Mouse (Mus musculus) adrenal gland, adult 18-20 months (tissue): ENCODE data around the gene Eef2. TPM values are rescaled to one million over a fixed set of nuclear protein-coding genes. Genes with fewer than 3 reads are reported as not detected.

Experiments used
- total RNA-seq, 2 experiments: library from RNA; stranded (reverse); gene quantifications; 1 replicate in 1 of 2; 2 replicates in 1 of 2; pipeline ENCODE4 v1.2.3; 2021

Eef2 gene
- total RNA-seq, 2 experiments from 2014 or later, result 1,443 to 1,598 TPM

Other genes with a start within 250 kb of the Eef2 start
- 10 to 100 TPM; 34.1 to 75.0 TPM for gene Gadd45b, start 246.6 kb upstream of the Eef2 start, total RNA-seq
- gene Gng7, start 161.7 kb upstream of the Eef2 start, total RNA-seq, result 10 to 100 TPM in 1 of 2 experiments, 1 to 10 TPM in 1; 7.0 to 11.1 TPM
- gene Diras1, start 151.0 kb upstream of the Eef2 start, total RNA-seq, result 1 to 10 TPM; 1.7 to 1.8 TPM
- 10 to 100 TPM; 25.6 to 44.1 TPM for gene Slc39a3, start 139.2 kb upstream of the Eef2 start, total RNA-seq
- 100 to 1,000 TPM; 220 to 229 TPM for gene Sgta, start 116.5 kb upstream of the Eef2 start, total RNA-seq
- 10 to 100 TPM; 34.0 to 64.4 TPM for gene Thop1, start 106.6 kb upstream of the Eef2 start, total RNA-seq
- gene Creb3l3, start 77.8 kb upstream of the Eef2 start, total RNA-seq, result 1 to 10 TPM in 1 of 2 experiments, under 1 TPM in 1; 0.93 to 1.3 TPM
- gene Map2k2, start 70.7 kb upstream of the Eef2 start, total RNA-seq, result 100 to 1,000 TPM; 165 to 179 TPM
- gene Zbtb7a, start 41.4 kb upstream of the Eef2 start, total RNA-seq, result 10 to 100 TPM; 65.3 to 84.8 TPM
- 10 to 100 TPM; 27.3 to 29.7 TPM for gene Pias4, start 8.7 kb upstream of the Eef2 start, total RNA-seq
- gene Dapk3, start 6.4 kb downstream of the Eef2 start, total RNA-seq, result 10 to 100 TPM; 63.4 to 74.2 TPM
- gene 4930442H23Rik, start 7.2 kb downstream of the Eef2 start, total RNA-seq, result not detected
- gene Nmrk2, start 25.4 kb downstream of the Eef2 start, total RNA-seq, result not detected
- gene Atcay, start 54.2 kb downstream of the Eef2 start, total RNA-seq, result 1 to 10 TPM; 2.7 to 3.5 TPM
- gene Zfr2, start 56.5 kb downstream of the Eef2 start, total RNA-seq, result 10 to 100 TPM; 16.2 to 17.6 TPM
- 1 to 10 TPM in 1 of 2 experiments, under 1 TPM in 1; 0.76 to 1.7 TPM for gene Matk, start 76.3 kb downstream of the Eef2 start, total RNA-seq
- 100 to 1,000 TPM; 105 to 111 TPM for gene Mrpl54, start 90.3 kb downstream of the Eef2 start, total RNA-seq
- 100 to 1,000 TPM; 104 to 123 TPM for gene Apba3, start 90.3 kb downstream of the Eef2 start, total RNA-seq
- gene Tjp3, start 115.0 kb downstream of the Eef2 start, total RNA-seq, result 1 to 10 TPM; 1.1 to 1.6 TPM
- gene Pip5k1c, start 116.3 kb downstream of the Eef2 start, total RNA-seq, result 10 to 100 TPM; 37.6 to 40.4 TPM
- 10 to 100 TPM; 34.3 to 40.9 TPM for gene Cactin, start 144.5 kb downstream of the Eef2 start, total RNA-seq
- 10 to 100 TPM; 23.3 to 29.2 TPM for gene Tbxa2r, start 152.1 kb downstream of the Eef2 start, total RNA-seq
- 1 to 10 TPM; 4.5 to 6.7 TPM for gene Gipc3, start 166.6 kb downstream of the Eef2 start, total RNA-seq
- 10 to 100 TPM; 86.5 to 92.7 TPM for gene Hmg20b, start 173.8 kb downstream of the Eef2 start, total RNA-seq
- 10 to 100 TPM; 16.0 to 29.6 TPM for gene Mfsd12, start 180.9 kb downstream of the Eef2 start, total RNA-seq
- 1 to 10 TPM; 1.3 to 4.5 TPM for gene 4930404N11Rik, start 189.2 kb downstream of the Eef2 start, total RNA-seq
- gene Fzr1, start 201.9 kb downstream of the Eef2 start, total RNA-seq, result 10 to 100 TPM; 35.1 to 35.2 TPM
- 10 to 100 TPM; 49.1 to 50.5 TPM for gene Dohh, start 207.8 kb downstream of the Eef2 start, total RNA-seq
- 1 to 10 TPM; 1.5 to 1.9 TPM for gene Gm48551, start 207.8 kb downstream of the Eef2 start, total RNA-seq
- 1 to 10 TPM; 1.4 to 2.6 TPM for gene Gm48552, start 212.4 kb downstream of the Eef2 start, total RNA-seq
- 1 to 10 TPM; 1.1 to 1.2 TPM for gene Smim24, start 216.4 kb downstream of the Eef2 start, total RNA-seq